ENCODE assay signal across 8 mouse cellular contexts in genomic region chr7:16273081-16273765, GRCm38 (mm10). TPM values are rescaled to one million over a fixed set of nuclear protein-coding genes. Genes with fewer than 3 reads are reported as not detected.
A peak's percentile ranks its signal among the peaks of the same experiment; 100 is the strongest.
DNase-seq lines count a peak whose midpoint lies in the region; ATAC-seq and TF ChIP-seq lines count a peak whose summit lies in the region.

Gene Inafm1, minus strand, starts transcription at chr7:16273617.

- peak within 1 kb of the TSS; percentile 85 for H3K27ac ChIP-seq in cerebellum, adult 2 months (ENCODE audit: insufficient read depth, low read length)
- peak within 1 kb of the TSS; percentile 94 for H3K27ac ChIP-seq in forebrain, postnatal 0 days (ENCODE audit: low read depth, low read length)
- peak within 1 kb of the TSS; percentile 94 for H3K27ac ChIP-seq in lung, embryonic 15.5 days

- 1% methylated on average over 47 of the region's 49 CpGs for WGBS in cerebellum, adult 2 months
- WGBS in forebrain, postnatal 0 days: 2% methylated on average over 43 of the region's 49 CpGs
- 3% methylated on average over 27 of the region's 49 CpGs for WGBS in lung, embryonic 15.5 days

- H3K9ac ChIP-seq in forebrain, postnatal 0 days: peak within 1 kb of the TSS; percentile 76
- H3K9ac ChIP-seq in lung, embryonic 15.5 days: peak within 1 kb of the TSS; percentile 84

- peak within 1 kb of the TSS; percentile 90 for H3K4me2 ChIP-seq in forebrain, postnatal 0 days (ENCODE audit: low read depth)
- peak within 1 kb of the TSS; percentile 95 for H3K4me2 ChIP-seq in lung, embryonic 15.5 days

- peak; percentile 8; the same call in 1 of the 2 replicates for TF ChIP-seq POLR2A in cerebellum, adult 2 months (IDR thresholded peaks at IDR 0.05; ENCODE audit: borderline replicate concordance, insufficient read depth, low read length)

- H3K9me3 ChIP-seq in forebrain, postnatal 0 days (ENCODE audit: low read length): no peaks in the 10 kb centered on the region
- H3K9me3 ChIP-seq in lung, embryonic 15.5 days: no peaks in the 10 kb centered on the region

- intact Hi-C loops in heart, postnatal 36 days (cut with DNase I): no loop called here

- peaks cover 14% of the 10 kb centered on the region; the same call in 1 of the 2 replicates for H3K4me1 ChIP-seq in cerebellum, adult 2 months (ENCODE audit: control insufficient read depth, insufficient read depth, low read length)
- peaks cover 14% of the 10 kb centered on the region; the same call in 1 of the 2 replicates for H3K4me1 ChIP-seq in forebrain, postnatal 0 days (ENCODE audit: insufficient read depth)
- H3K4me1 ChIP-seq in lung, embryonic 15.5 days: peaks cover 27% of the 10 kb centered on the region

- H3K36me3 ChIP-seq in forebrain, postnatal 0 days (ENCODE audit: insufficient read depth): peaks cover 28% of the 10 kb centered on the region
- H3K36me3 ChIP-seq in lung, embryonic 15.5 days: peaks cover 32% of the 10 kb centered on the region

- no peak for TF ChIP-seq CTCF in cerebellum, adult 2 months (IDR thresholded peaks at IDR 0.05; ENCODE audit: borderline replicate concordance, insufficient read depth, low read depth, low read length)
- no peak for TF ChIP-seq CTCF in forebrain, postnatal 0 days (IDR thresholded peaks at IDR 0.05; ENCODE audit: low read depth)

- peak; percentile 86 for ATAC-seq in forebrain, postnatal 0 days
- peak; percentile 86 for ATAC-seq in lung, embryonic 15.5 days (ENCODE audit: borderline replicate concordance, extremely low read depth, low FRiP score, low TSS enrichment)

- peak; percentile 88 for DNase-seq in MN1 (ENCODE audit: low spot score)
- DNase-seq in cerebellum, adult 2 months: peak; percentile 86 to 87
- peak; percentile 94 for DNase-seq in forebrain, postnatal 0 days
- DNase-seq in heart, postnatal 36 days: peak; percentile 83 to 87
- peak; percentile 78 to 82 for DNase-seq in layer of hippocampus, adult 8-10 months (ENCODE audit: low spot score in 2 of 2)
- DNase-seq in ovary, adult 18-20 months (ENCODE audit: low spot score): peak; percentile 86
- DNase-seq in thymus, postnatal 10 days (ENCODE audit: low spot score in 2 of 2): peak; percentile 81 to 85

- H3K27me3 ChIP-seq in cerebellum, adult 2 months (ENCODE audit: control insufficient read depth, insufficient read depth, low read length): no peaks in the 10 kb centered on the region
- H3K27me3 ChIP-seq in forebrain, postnatal 0 days (ENCODE audit: insufficient read depth, low read length): no peaks in the 10 kb centered on the region
- no peaks in the 10 kb centered on the region for H3K27me3 ChIP-seq in lung, embryonic 15.5 days

- peak within 1 kb of the TSS; percentile 67 for H3K4me3 ChIP-seq in cerebellum, adult 2 months (replicated peaks; ENCODE audit: insufficient read depth, low read depth, low read length)
- peak within 1 kb of the TSS; percentile 63 for H3K4me3 ChIP-seq in forebrain, postnatal 0 days (ENCODE audit: low read depth, low read length)
- peak within 1 kb of the TSS; percentile 83 for H3K4me3 ChIP-seq in lung, embryonic 15.5 days

RNA-seq across cellular contexts. Expression of gene Inafm1, which starts in this region (rescaled TPM):
- 60.1 and 61.1 TPM in 2 replicates for polyA plus RNA-seq in cerebellum, adult 2 months (2012; rRNA removed)
- total RNA-seq in forebrain, postnatal 0 days (2014; rRNA removed): 36.9 and 43.2 TPM in 2 replicates
- polyA plus RNA-seq in forebrain, postnatal 0 days (2015; fragmentation: Nextera tagmentation; extraction: Ambion mirVana): 63.6 and 68.4 TPM in 2 replicates
- total RNA-seq in heart, postnatal 36 days (2021): 10 to 100 TPM; 17.0 to 17.8 TPM
- total RNA-seq in layer of hippocampus, adult 8-10 months (2022): 10 to 100 TPM; 30.9 to 39.3 (median 33.1) TPM
- polyA plus RNA-seq in lung, embryonic 15.5 days (2015; fragmentation: Nextera tagmentation; extraction: Ambion mirVana): 14.7 and 16.4 TPM in 2 replicates

Comparison
In these comparisons a context has a peak if more than half of its experiments do, and no peak if none do; other contexts are left out.
1. Peak in every context shown above with its lines: DNase-seq, ATAC-seq, H3K4me3 ChIP-seq and H3K27ac ChIP-seq.